Mouse (Mus musculus): Measurements from ENCODE around the gene Slc25a3. TPM values are rescaled to one million over a fixed set of nuclear protein-coding genes. Genes with fewer than 3 reads are reported as not detected.

Gene Slc25a3
- total and polyA plus RNA-seq, 3 experiments, result 428 to 792 (median 509) TPM

GRCm38 (mm10) chr10:91158442-91158841 is 34.6 kb upstream of the Slc25a3 start:
- Histone ChIP-seq H3K4me1 (ENCODE audit: control insufficient read depth in 1 of 2, insufficient read depth in 2 of 2) (peaks cover 6 to 77% of the 10 kb centered on the region in 2 experiments), H3K9me3 (replicated peaks; ENCODE audit: low read length) (no peaks in the 10 kb centered on the region), H3K4me2 (ENCODE audit: insufficient read depth, low read depth, poor library complexity, severe bottlenecking) (no peak overlapping the region), H3K4me3 (replicated peaks in 1 of 3; ENCODE audit: low read depth in 2 of 3, low read length in 2 of 3, poor library complexity in 1 of 3) (no peak overlapping the region), H3K27me3 (replicated peaks) (no peaks in the 10 kb centered on the region), H3K27ac (ENCODE audit: insufficient read depth, low read depth) (peak overlapping the region; percentile 19; the same call in 1 of the 2 replicates), H3K79me2 (replicated peaks; ENCODE audit: control insufficient read depth, extremely low read depth, insufficient read depth, poor library complexity, severe bottlenecking) (peaks cover 47% of the 10 kb centered on the region), H3K9ac (ENCODE audit: insufficient read depth, low read depth) (no peak overlapping the region), H3K36me3 (replicated peaks in 1 of 2; ENCODE audit: control insufficient read depth in 1 of 2, insufficient read depth in 1 of 2, low read length in 1 of 2) (peaks cover 63 to 87% of the 10 kb centered on the region in 2 experiments)
- dilution Hi-C loops (cut with MboI; ENCODE audit: extremely low pct_ligation_motif_present, extremely low pct_unique_long_range_greater_than_20kb, low sequenced_read_pairs), result no loop called here
- no peak for TF ChIP-seq ZNF384 (IDR thresholded peaks at IDR 0.05; ENCODE audit: low read depth, low read length)
- TF ChIP-seq MAFK (IDR thresholded peaks at IDR 0.05; ENCODE audit: insufficient replicate concordance, low read length), result no peak
- no peak for TF ChIP-seq ZMIZ1 (IDR thresholded peaks at IDR 0.05; ENCODE audit: low read depth, low read length)
- no peak; the same call in 1 of the 2 replicates for TF ChIP-seq POLR2AphosphoS2 (IDR thresholded peaks at IDR 0.05; ENCODE audit: low read depth, low read length)
- TF ChIP-seq ZKSCAN1 (IDR thresholded peaks at IDR 0.05; ENCODE audit: borderline replicate concordance, low read depth, low read length), result no peak
- TF ChIP-seq JUN (IDR thresholded peaks at IDR 0.05; ENCODE audit: insufficient read depth, low read depth, low read length), result no peak
- no peak for TF ChIP-seq HCFC1 (IDR thresholded peaks at IDR 0.05; ENCODE audit: low read depth, low read length)
- no peak for TF ChIP-seq RAD21 (IDR thresholded peaks at IDR 0.05; ENCODE audit: low read depth, low read length)
- TF ChIP-seq NRF1 (IDR thresholded peaks at IDR 0.05; ENCODE audit: low read depth, low read length), result no peak
- no peak for TF ChIP-seq ZC3H11A (IDR thresholded peaks at IDR 0.05; ENCODE audit: low read depth, low read length)
- TF ChIP-seq RCOR1 (conservative IDR thresholded peaks at IDR 0.05; ENCODE audit: low read depth, low read length), result no peak
- TF ChIP-seq MXI1 (IDR thresholded peaks at IDR 0.05; ENCODE audit: low read depth, low read length), result no peak
- no peak for TF ChIP-seq ETS1 (conservative IDR thresholded peaks at IDR 0.05; ENCODE audit: low read depth, low read length)
- DNase-seq (ENCODE audit: extremely low read depth), result no peak
- in situ Hi-C loops (cut with MboI; ENCODE audit: low pct_ligation_motif_present, low pct_unique_long_range_greater_than_20kb, low sequenced_read_pairs), result no loop called here

GRCm38 (mm10) chr10:91156338-91156737 is 32.5 kb upstream of the Slc25a3 start:
- dilution Hi-C loops (cut with MboI; ENCODE audit: extremely low pct_ligation_motif_present, extremely low pct_unique_long_range_greater_than_20kb, low sequenced_read_pairs) (no loop called here), in situ Hi-C loops (cut with MboI; ENCODE audit: low pct_ligation_motif_present, low pct_unique_long_range_greater_than_20kb, low sequenced_read_pairs) (no loop called here)
- no peaks in the 10 kb centered on the region for H3K27me3 ChIP-seq (replicated peaks)
- TF ChIP-seq POLR2AphosphoS2 (IDR thresholded peaks at IDR 0.05; ENCODE audit: low read depth, low read length) (no peak), GABPA (IDR thresholded peaks at IDR 0.05; ENCODE audit: insufficient replicate concordance, low read depth, low read length) (no peak)
- H3K9ac ChIP-seq (ENCODE audit: insufficient read depth, low read depth), result no peak overlapping the region
- H3K4me2 ChIP-seq (ENCODE audit: insufficient read depth, low read depth, poor library complexity, severe bottlenecking), result no peak overlapping the region
- H3K4me1 ChIP-seq (ENCODE audit: control insufficient read depth in 1 of 2, insufficient read depth in 2 of 2), result peaks cover 6 to 75% of the 10 kb centered on the region in 2 experiments
- no peak overlapping the region for H3K27ac ChIP-seq (ENCODE audit: insufficient read depth, low read depth)
- no peak for DNase-seq (ENCODE audit: extremely low read depth)
- H3K4me3 ChIP-seq (replicated peaks in 1 of 3; ENCODE audit: low read depth in 2 of 3, low read length in 2 of 3, poor library complexity in 1 of 3), result no peak overlapping the region
- H3K9me3 ChIP-seq (replicated peaks; ENCODE audit: low read length), result no peaks in the 10 kb centered on the region
- H3K79me2 ChIP-seq (replicated peaks; ENCODE audit: control insufficient read depth, extremely low read depth, insufficient read depth, poor library complexity, severe bottlenecking), result peaks cover 36% of the 10 kb centered on the region
- H3K36me3 ChIP-seq (replicated peaks in 1 of 2; ENCODE audit: control insufficient read depth in 1 of 2, insufficient read depth in 1 of 2, low read length in 1 of 2), result peaks cover 50 to 85% of the 10 kb centered on the region in 2 experiments
